Mouse (Mus musculus) erythroid progenitor cell, adult 5-6 weeks (primary cell): ENCODE measurements around the gene Psmd9. TPM values are rescaled to one million over a fixed set of nuclear protein-coding genes. Genes with fewer than 3 reads are reported as not detected.

Experiments used
- ATAC-seq: replicated peaks from 2 replicates; pipeline ENCODE4 v1.8.0; 2016; ENCODE audit warnings: moderate number of reproducible peaks, mild to moderate bottlenecking, moderate TSS enrichment, inconsistent platforms; ENCODE audit not compliant: poor library complexity, low FRiP score, severe bottlenecking
- total RNA-seq, 2 experiments: library from RNA; stranded (forward) in 1 of 2; stranded (reverse) in 1 of 2; fragments of 150-400 nt in 1 of 2; fragments of 186-747, 209-891 nt in 1 of 2; gene quantifications; 2 replicates each; pipeline versions ENCODE4 v1.2.3 to v1.2.4; 2015 to 2017; ENCODE audit warnings: low replicate concordance in 2 of 2

The Psmd9 gene
- total RNA-seq (2015; ENCODE audit: low replicate concordance) (27.2 and 48.7 TPM in 2 replicates), total RNA-seq (2017; ENCODE audit: low replicate concordance) (52.2 and 63.8 TPM in 2 replicates)

- no peak for ATAC-seq
Measured at GRCm38 (mm10) chr5:123169284-123169683, at the start of gene Psmd9. Psmd9 (plus strand) TSS chr5:123169413.

GRCm38 (mm10) chr5:123120624-123121215 lies 48.5 kb upstream of the Psmd9 start:
- ATAC-seq = no peak

GRCm38 (mm10) chr5:123122181-123122580 lies 47.0 kb upstream of the Psmd9 start:
- ATAC-seq = no peak

- ATAC-seq = no peak
Measured at GRCm38 (mm10) chr5:123125105-123125504, 44.1 kb upstream of the Psmd9 start.

GRCm38 (mm10) chr5:123125638-123126406 lies 43.4 kb upstream of the Psmd9 start:
- no peak for ATAC-seq

GRCm38 (mm10) chr5:123127031-123127430 lies 42.2 kb upstream of the Psmd9 start:
- ATAC-seq = no peak

- ATAC-seq = no peak
Measured at GRCm38 (mm10) chr5:123128426-123129169, 40.6 kb upstream of the Psmd9 start.

GRCm38 (mm10) chr5:123129170-123129757 lies 39.9 kb upstream of the Psmd9 start:
- no peak for ATAC-seq

GRCm38 (mm10) chr5:123130030-123130813 lies 39.0 kb upstream of the Psmd9 start:
- ATAC-seq = no peak

- ATAC-seq = no peak
Measured at GRCm38 (mm10) chr5:123130814-123131148, 38.4 kb upstream of the Psmd9 start.

GRCm38 (mm10) chr5:123132308-123133071 lies 36.7 kb upstream of the Psmd9 start, which contains the start of gene Rhof:
Rhof (minus strand) TSS chr5:123132692.
- peak; percentile 70 for ATAC-seq

- peak; percentile 27; the same call in 1 of the 2 replicates for ATAC-seq
Measured at GRCm38 (mm10) chr5:123133083-123133783, 36.0 kb upstream of the Psmd9 start.

- ATAC-seq = no peak
Measured at GRCm38 (mm10) chr5:123133784-123134143, 35.4 kb upstream of the Psmd9 start.

- ATAC-seq = no peak
Measured at GRCm38 (mm10) chr5:123134186-123134874, 34.9 kb upstream of the Psmd9 start.

GRCm38 (mm10) chr5:123134875-123135382 lies 34.3 kb upstream of the Psmd9 start:
- ATAC-seq = no peak

- peak; percentile 43 for ATAC-seq
Measured at GRCm38 (mm10) chr5:123135471-123136360, 33.5 kb upstream of the Psmd9 start.
